Mouse (Mus musculus): Measurements from ENCODE around the gene Cpeb3.
A peak's percentile ranks its signal among the peaks of the same experiment; 100 is the strongest.

DNA sequence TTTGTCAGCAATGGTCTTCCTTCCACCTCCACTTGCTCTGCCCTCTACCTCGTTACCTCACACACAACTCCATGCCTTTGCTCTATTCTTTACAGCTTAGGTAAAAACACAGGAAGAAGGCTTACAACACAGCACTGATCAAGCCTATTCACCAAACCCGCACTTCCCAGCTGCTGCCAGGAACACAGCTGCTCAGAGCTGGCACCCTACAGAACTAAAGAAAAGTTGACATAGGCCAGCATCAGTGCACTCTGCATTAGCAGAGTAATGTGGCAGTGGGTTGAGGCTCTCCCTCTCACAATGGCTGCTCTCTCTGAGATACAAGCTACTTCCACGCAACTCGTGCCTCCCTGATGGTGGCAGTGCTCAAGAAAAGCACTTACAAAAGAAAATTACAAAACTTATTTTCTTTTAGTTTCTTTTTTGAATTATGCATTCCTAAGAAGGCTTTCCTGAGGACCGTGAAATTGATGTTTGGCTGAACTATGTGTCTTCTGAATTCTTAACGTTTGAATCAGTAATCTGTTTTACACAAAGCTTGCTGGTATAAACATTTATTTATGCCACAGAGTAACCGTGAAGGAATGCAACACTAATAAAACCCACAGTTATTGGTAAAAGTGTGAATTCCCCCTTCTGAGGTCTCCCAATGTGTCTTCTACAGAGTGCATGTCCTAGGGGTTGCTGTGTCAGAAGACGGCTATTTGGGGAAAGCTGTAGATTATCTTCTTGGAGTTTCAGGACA lies 151.1 kb downstream of the Cpeb3 start:
- TF ChIP-seq POLR2A (IDR thresholded peaks at IDR 0.05; ENCODE audit: insufficient read length, low read depth): no peak
- no peak for TF ChIP-seq MAX (IDR thresholded peaks at IDR 0.05; ENCODE audit: low read depth)
- TF ChIP-seq USF1 (IDR thresholded peaks at IDR 0.05; ENCODE audit: low read depth): no peak
- peak in 2 of 3 experiments; percentile 18 to 32 for TF ChIP-seq MYOD1 (IDR thresholded peaks at IDR 0.05; ENCODE audit: control insufficient read depth in 1 of 3, insufficient read length in 2 of 3, low read depth in 2 of 3)
- TF ChIP-seq REST (IDR thresholded peaks at IDR 0.05; ENCODE audit: insufficient read depth, insufficient read length): no peak
- TF ChIP-seq CEBPB (IDR thresholded peaks at IDR 0.05; ENCODE audit: insufficient read depth, poor library complexity, severe bottlenecking): no peak
- no peak for TF ChIP-seq TCF12 (IDR thresholded peaks at IDR 0.05; ENCODE audit: insufficient read depth, poor library complexity, severe bottlenecking)
- no peak for TF ChIP-seq POLR2AphosphoS2 (IDR thresholded peaks at IDR 0.05; ENCODE audit: insufficient read length, low read depth)
- TF ChIP-seq MYOG (IDR thresholded peaks at IDR 0.05; ENCODE audit: control insufficient read depth in 1 of 3, insufficient read depth in 1 of 3, insufficient read length in 2 of 3, low read depth in 2 of 3): peak in 1 of 3 experiments; percentile 43
- no peak for TF ChIP-seq SRF (IDR thresholded peaks at IDR 0.05; ENCODE audit: control insufficient read depth, insufficient read length, low read depth)
- TF ChIP-seq E2F4 (IDR thresholded peaks at IDR 0.05; ENCODE audit: insufficient read depth): no peak
